Mouse (Mus musculus): ENCODE results near the gene Ftcd. TPM values are rescaled to one million over a fixed set of nuclear protein-coding genes. Genes with fewer than 3 reads are reported as not detected.

Ftcd gene
- not detected in 2 replicates for polyA plus RNA-seq (2016; fragmentation: Nextera tagmentation; extraction: Ambion mirVana)

GRCm38 (mm10) chr10:76575374-76575773 is at the start of gene Ftcd:
TSS of gene Ftcd (plus strand) at chr10:76575648.
- Histone ChIP-seq H3K4me1 (peaks cover 7% of the 10 kb centered on the region), H3K4me3 (no peak within 1 kb of the TSS), H3K27me3 (ENCODE audit: poor library complexity, severe bottlenecking) (no peaks in the 10 kb centered on the region), H3K36me3 (replicated peaks) (no peaks in the 10 kb centered on the region), H3K27ac (no peak within 1 kb of the TSS), H3K9me3 (no peaks in the 10 kb centered on the region)
- DNase-seq (ENCODE audit: extremely low spot score, low spot score) = no peak
- 85% methylated on average over 3 of the region's 3 CpGs for WGBS

GRCm38 (mm10) chr10:76530922-76531321 is 44.5 kb upstream of the Ftcd start:
- Histone ChIP-seq H3K4me3 (peak overlapping the region; percentile 87), H3K9me3 (no peaks in the 10 kb centered on the region), H3K27ac (peak overlapping the region; percentile 91), H3K4me1 (peaks cover 36% of the 10 kb centered on the region), H3K27me3 (ENCODE audit: poor library complexity, severe bottlenecking) (no peaks in the 10 kb centered on the region), H3K36me3 (replicated peaks) (peaks cover 35% of the 10 kb centered on the region)
- 7% methylated on average over 11 of the region's 11 CpGs for WGBS
- DNase-seq (ENCODE audit: extremely low spot score, low spot score) = no peak

- Histone ChIP-seq H3K4me1 (peaks cover 36% of the 10 kb centered on the region), H3K9me3 (no peaks in the 10 kb centered on the region), H3K4me3 (peak within 1 kb of the TSS; percentile 87), H3K27ac (peak within 1 kb of the TSS; percentile 91), H3K36me3 (replicated peaks) (peaks cover 40% of the 10 kb centered on the region), H3K27me3 (ENCODE audit: poor library complexity, severe bottlenecking) (no peaks in the 10 kb centered on the region)
- under 1% methylated on average over 37 of the region's 37 CpGs for WGBS
- peak; percentile 96 for DNase-seq (ENCODE audit: extremely low spot score, low spot score)
Observed at GRCm38 (mm10) chr10:76531375-76531774, 44.1 kb upstream of the Ftcd start, which contains the start of gene Lss. TSS of gene Lss (plus strand) at chr10:76531588.

GRCm38 (mm10) chr10:76531828-76532227 is 43.6 kb upstream of the Ftcd start:
- Histone ChIP-seq H3K4me3 (peak overlapping the region; percentile 87), H3K4me1 (peaks cover 36% of the 10 kb centered on the region)
- no peak for DNase-seq (ENCODE audit: extremely low spot score, low spot score)

GRCm38 (mm10) chr10:76535526-76535925 is 39.9 kb upstream of the Ftcd start:
- H3K27me3 ChIP-seq (ENCODE audit: poor library complexity, severe bottlenecking) = no peaks in the 10 kb centered on the region
- peaks cover 81% of the 10 kb centered on the region for H3K36me3 ChIP-seq (replicated peaks)
- H3K4me1 ChIP-seq = peaks cover 34% of the 10 kb centered on the region
- H3K27ac ChIP-seq = no peak overlapping the region
- DNase-seq (ENCODE audit: extremely low spot score, low spot score) = no peak
- no peaks in the 10 kb centered on the region for H3K9me3 ChIP-seq
- 97% methylated on average over 7 of the region's 7 CpGs for WGBS
- no peak overlapping the region for H3K4me3 ChIP-seq

More at GRCm38 (mm10) chr10:76531828-76532227, 43.6 kb upstream of the Ftcd start:
- peaks cover 44% of the 10 kb centered on the region for H3K36me3 ChIP-seq (replicated peaks)
- peak overlapping the region; percentile 91 for H3K27ac ChIP-seq
- no peaks in the 10 kb centered on the region for H3K9me3 ChIP-seq
- no peaks in the 10 kb centered on the region for H3K27me3 ChIP-seq (ENCODE audit: poor library complexity, severe bottlenecking)
- WGBS = 2% methylated on average over 14 of the region's 14 CpGs

GRCm38 (mm10) chr10:76537619-76538018 is 37.8 kb upstream of the Ftcd start:
- WGBS = 89% methylated on average over 9 of the region's 9 CpGs
- H3K36me3 ChIP-seq (replicated peaks) = peaks cover 99% of the 10 kb centered on the region
- no peak for DNase-seq (ENCODE audit: extremely low spot score, low spot score)

GRCm38 (mm10) chr10:76541336-76542085 is 33.9 kb upstream of the Ftcd start:
- no peaks in the 10 kb centered on the region for H3K9me3 ChIP-seq
- DNase-seq (ENCODE audit: extremely low spot score, low spot score) = no peak
- H3K36me3 ChIP-seq (replicated peaks) = peaks cover 100% of the 10 kb centered on the region

More at GRCm38 (mm10) chr10:76537619-76538018, 37.8 kb upstream of the Ftcd start:
- Histone ChIP-seq H3K4me3 (no peak overlapping the region), H3K27me3 (ENCODE audit: poor library complexity, severe bottlenecking) (no peaks in the 10 kb centered on the region), H3K4me1 (peaks cover 13% of the 10 kb centered on the region), H3K27ac (no peak overlapping the region), H3K9me3 (no peaks in the 10 kb centered on the region)

GRCm38 (mm10) chr10:76542636-76543375 is 32.6 kb upstream of the Ftcd start:
- H3K4me1 ChIP-seq = no peaks in the 10 kb centered on the region
- H3K27ac ChIP-seq = no peak overlapping the region
- H3K9me3 ChIP-seq = no peaks in the 10 kb centered on the region
- H3K4me3 ChIP-seq = no peak overlapping the region
- H3K27me3 ChIP-seq (ENCODE audit: poor library complexity, severe bottlenecking) = no peaks in the 10 kb centered on the region
- 89% methylated on average over 10 of the region's 10 CpGs for WGBS
- DNase-seq (ENCODE audit: extremely low spot score, low spot score) = no peak
- peaks cover 100% of the 10 kb centered on the region for H3K36me3 ChIP-seq (replicated peaks)

More at GRCm38 (mm10) chr10:76541336-76542085, 33.9 kb upstream of the Ftcd start:
- H3K4me1 ChIP-seq = no peaks in the 10 kb centered on the region
- no peaks in the 10 kb centered on the region for H3K27me3 ChIP-seq (ENCODE audit: poor library complexity, severe bottlenecking)
- WGBS = 93% methylated on average over 11 of the region's 11 CpGs
- H3K4me3 ChIP-seq = no peak overlapping the region
- H3K27ac ChIP-seq = no peak overlapping the region

- no peak for DNase-seq (ENCODE audit: extremely low spot score, low spot score)
- no peaks in the 10 kb centered on the region for H3K9me3 ChIP-seq
- H3K36me3 ChIP-seq (replicated peaks) = peaks cover 100% of the 10 kb centered on the region
- H3K27ac ChIP-seq = no peak overlapping the region
- H3K27me3 ChIP-seq (ENCODE audit: poor library complexity, severe bottlenecking) = no peaks in the 10 kb centered on the region
- no peak overlapping the region for H3K4me3 ChIP-seq
- H3K4me1 ChIP-seq = no peaks in the 10 kb centered on the region
- WGBS = 95% methylated on average over 8 of the region's 8 CpGs
Observed at GRCm38 (mm10) chr10:76546566-76546965, 28.9 kb upstream of the Ftcd start.

- Histone ChIP-seq H3K27me3 (ENCODE audit: poor library complexity, severe bottlenecking) (no peaks in the 10 kb centered on the region), H3K4me1 (no peaks in the 10 kb centered on the region), H3K4me3 (no peak overlapping the region), H3K9me3 (no peaks in the 10 kb centered on the region), H3K27ac (no peak overlapping the region), H3K36me3 (replicated peaks) (peaks cover 100% of the 10 kb centered on the region)
- no peak for DNase-seq (ENCODE audit: extremely low spot score, low spot score)
- 94% methylated on average over 8 of the region's 8 CpGs for WGBS
Observed at GRCm38 (mm10) chr10:76548218-76548617, 27.2 kb upstream of the Ftcd start.

GRCm38 (mm10) chr10:76550458-76550857 is 25.0 kb upstream of the Ftcd start:
- DNase-seq (ENCODE audit: extremely low spot score, low spot score) = no peak
- H3K9me3 ChIP-seq = no peaks in the 10 kb centered on the region
- peaks cover 96% of the 10 kb centered on the region for H3K36me3 ChIP-seq (replicated peaks)
- 82% methylated on average over 5 of the region's 5 CpGs for WGBS
- H3K4me1 ChIP-seq = no peaks in the 10 kb centered on the region
- H3K27me3 ChIP-seq (ENCODE audit: poor library complexity, severe bottlenecking) = no peaks in the 10 kb centered on the region
- H3K27ac ChIP-seq = no peak overlapping the region
- H3K4me3 ChIP-seq = no peak overlapping the region

GRCm38 (mm10) chr10:76551556-76551955 is 23.9 kb upstream of the Ftcd start:
- Histone ChIP-seq H3K27me3 (ENCODE audit: poor library complexity, severe bottlenecking) (no peaks in the 10 kb centered on the region), H3K27ac (no peak overlapping the region), H3K36me3 (replicated peaks) (peaks cover 93% of the 10 kb centered on the region), H3K9me3 (no peaks in the 10 kb centered on the region), H3K4me1 (no peaks in the 10 kb centered on the region), H3K4me3 (no peak overlapping the region)
- no peak for DNase-seq (ENCODE audit: extremely low spot score, low spot score)
- 92% methylated on average over 3 of the region's 3 CpGs for WGBS

GRCm38 (mm10) chr10:76554061-76554460 is 21.4 kb upstream of the Ftcd start:
- 91% methylated on average over 5 of the region's 5 CpGs for WGBS
- no peak overlapping the region for H3K27ac ChIP-seq
- H3K36me3 ChIP-seq (replicated peaks) = peaks cover 70% of the 10 kb centered on the region
- H3K4me3 ChIP-seq = no peak overlapping the region
- no peaks in the 10 kb centered on the region for H3K9me3 ChIP-seq
- no peaks in the 10 kb centered on the region for H3K27me3 ChIP-seq (ENCODE audit: poor library complexity, severe bottlenecking)
- H3K4me1 ChIP-seq = no peaks in the 10 kb centered on the region
- DNase-seq (ENCODE audit: extremely low spot score, low spot score) = no peak

Data from forebrain, embryonic 10.5 days (tissue).